Mouse (Mus musculus): ENCODE data around the gene Itgb2.

- TF ChIP-seq CTCF (IDR thresholded peaks at IDR 0.05; ENCODE audit: low read depth, low read length), result no peak
- TF ChIP-seq POLR2A (IDR thresholded peaks at IDR 0.05; ENCODE audit: borderline replicate concordance, low read depth, low read length), result no peak
These were observed 26.6 kb downstream of the Itgb2 start for GRCm38 (mm10) chr10:77556631-77557030.

Measured in bone marrow macrophage, adult 2 months (primary cell).